Mouse (Mus musculus) heart, adult 2 months (tissue): ENCODE results near the gene Sbk2.

Source experiments
- CTCF ChIP-seq: fragments of 200-600 bp; IDR thresholded peaks from 2 replicates; pipeline ENCODE4 v1.8.1; 2022; ENCODE audit warnings: antibody characterized with exemption, mild to moderate bottlenecking, moderate library complexity
- EP300 ChIP-seq: fragments of 200-500 bp; IDR thresholded peaks from 2 replicates; pipeline ENCODE4 v1.6.1; 2011; ENCODE audit warnings: low read depth, low read length, control low read depth; ENCODE audit not compliant: insufficient read depth
- POLR2A ChIP-seq: fragments of 200-500 bp; IDR thresholded peaks from 2 replicates; pipeline ENCODE4 v1.6.1; 2011; ENCODE audit warnings: mild to moderate bottlenecking, low read depth, low read length, control low read depth; ENCODE audit not compliant: insufficient read depth

DNA sequence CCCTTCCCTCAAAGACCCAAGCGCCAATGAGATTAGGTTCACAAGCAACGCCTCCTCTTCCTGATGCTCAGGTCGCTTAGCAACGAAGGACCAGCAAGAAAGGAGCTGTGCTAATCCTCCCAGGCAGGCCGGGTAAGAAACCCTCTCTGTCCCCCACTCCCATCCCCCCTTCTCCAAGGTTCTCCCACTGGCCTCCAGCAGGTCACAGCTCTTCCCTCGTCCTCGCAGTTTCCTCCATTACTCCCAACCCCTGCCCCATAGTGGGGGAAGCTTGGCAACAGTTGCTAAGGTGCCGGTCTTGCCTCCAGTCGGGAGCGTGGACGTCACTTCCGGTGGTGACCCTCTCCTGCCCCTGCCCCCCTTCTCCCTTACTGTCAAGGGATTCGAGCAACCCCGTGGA lies 41.7 kb downstream of the Sbk2 start:
- TF ChIP-seq CTCF (no peak), EP300 (no peak), POLR2A (no peak)
